Mouse (Mus musculus): ENCODE measurements around the gene Sephs1. TPM values are rescaled to one million over a fixed set of nuclear protein-coding genes. Genes with fewer than 3 reads are reported as not detected.

The Sephs1 gene
- polyA plus RNA-seq, 1 experiment = 27.2 TPM

- Histone ChIP-seq H3K27ac (ENCODE audit: insufficient read depth, low read length) (no peak overlapping the region), H3K4me1 (ENCODE audit: control insufficient read depth, insufficient read depth, low read length) (no peaks in the 10 kb centered on the region), H3K4me3 (replicated peaks; ENCODE audit: insufficient read depth, low read depth, low read length) (no peak overlapping the region), H3K27me3 (ENCODE audit: control insufficient read depth, insufficient read depth, low read length) (no peaks in the 10 kb centered on the region)
- no peak for TF ChIP-seq CTCF (IDR thresholded peaks at IDR 0.05; ENCODE audit: borderline replicate concordance, insufficient read depth, low read depth, low read length)
- DNase-seq = no peak
- WGBS = 81% methylated on average over 12 of the region's 12 CpGs
These were observed 13.2 kb upstream of the Sephs1 start for GRCm38 (mm10) chr2:4868028-4868725.

- Histone ChIP-seq H3K4me3 (replicated peaks; ENCODE audit: insufficient read depth, low read depth, low read length) (no peak overlapping the region), H3K27ac (ENCODE audit: insufficient read depth, low read length) (no peak overlapping the region), H3K27me3 (ENCODE audit: control insufficient read depth, insufficient read depth, low read length) (no peaks in the 10 kb centered on the region), H3K4me1 (ENCODE audit: control insufficient read depth, insufficient read depth, low read length) (no peaks in the 10 kb centered on the region)
- DNase-seq = no peak
- WGBS = 69% methylated on average over 9 of the region's 9 CpGs
- TF ChIP-seq POLR2A (IDR thresholded peaks at IDR 0.05; ENCODE audit: borderline replicate concordance, insufficient read depth, low read length) = no peak
- TF ChIP-seq CTCF (IDR thresholded peaks at IDR 0.05; ENCODE audit: borderline replicate concordance, insufficient read depth, low read depth, low read length) = 0 out of 2 replicates have a peak, but pooled peaks have one; percentile 2
These were observed 8.6 kb upstream of the Sephs1 start for GRCm38 (mm10) chr2:4872740-4873139.

- H3K27me3 ChIP-seq (ENCODE audit: control insufficient read depth, insufficient read depth, low read length) = no peaks in the 10 kb centered on the region
- DNase-seq = no peak
- WGBS = 68% methylated on average over 6 of the region's 6 CpGs
- no peak overlapping the region for H3K4me3 ChIP-seq (replicated peaks; ENCODE audit: insufficient read depth, low read depth, low read length)
- TF ChIP-seq CTCF (IDR thresholded peaks at IDR 0.05; ENCODE audit: borderline replicate concordance, insufficient read depth, low read depth, low read length) = no peak
- no peak for TF ChIP-seq POLR2A (IDR thresholded peaks at IDR 0.05; ENCODE audit: borderline replicate concordance, insufficient read depth, low read length)
- H3K27ac ChIP-seq (ENCODE audit: insufficient read depth, low read length) = no peak overlapping the region
- H3K4me1 ChIP-seq (ENCODE audit: control insufficient read depth, insufficient read depth, low read length) = no peaks in the 10 kb centered on the region; the same call in 1 of the 2 replicates
These were observed 8.0 kb upstream of the Sephs1 start for GRCm38 (mm10) chr2:4873331-4873730.

- 77% methylated on average over 1 of the region's 1 CpGs for WGBS
- DNase-seq = no peak
- Histone ChIP-seq H3K27ac (ENCODE audit: insufficient read depth, low read length) (no peak overlapping the region), H3K27me3 (ENCODE audit: control insufficient read depth, insufficient read depth, low read length) (no peaks in the 10 kb centered on the region), H3K4me1 (ENCODE audit: control insufficient read depth, insufficient read depth, low read length) (no peaks in the 10 kb centered on the region; the same call in 1 of the 2 replicates), H3K4me3 (replicated peaks; ENCODE audit: insufficient read depth, low read depth, low read length) (no peak overlapping the region)
- no peak for TF ChIP-seq POLR2A (IDR thresholded peaks at IDR 0.05; ENCODE audit: borderline replicate concordance, insufficient read depth, low read length)
- no peak for TF ChIP-seq CTCF (IDR thresholded peaks at IDR 0.05; ENCODE audit: borderline replicate concordance, insufficient read depth, low read depth, low read length)
These were observed 6.3 kb upstream of the Sephs1 start for GRCm38 (mm10) chr2:4875090-4875489.

- Histone ChIP-seq H3K27ac (ENCODE audit: insufficient read depth, low read length) (no peak overlapping the region), H3K4me1 (ENCODE audit: control insufficient read depth, insufficient read depth, low read length) (peaks cover 3% of the 10 kb centered on the region; the same call in 1 of the 2 replicates), H3K4me3 (replicated peaks; ENCODE audit: insufficient read depth, low read depth, low read length) (no peak overlapping the region), H3K27me3 (ENCODE audit: control insufficient read depth, insufficient read depth, low read length) (no peaks in the 10 kb centered on the region)
- WGBS = 56% methylated on average over 3 of the region's 3 CpGs
- TF ChIP-seq CTCF (IDR thresholded peaks at IDR 0.05; ENCODE audit: borderline replicate concordance, insufficient read depth, low read depth, low read length) = no peak
- no peak for TF ChIP-seq POLR2A (IDR thresholded peaks at IDR 0.05; ENCODE audit: borderline replicate concordance, insufficient read depth, low read length)
- no peak for DNase-seq
These were observed 5.2 kb upstream of the Sephs1 start for GRCm38 (mm10) chr2:4876131-4876530.

- Histone ChIP-seq H3K4me3 (replicated peaks; ENCODE audit: insufficient read depth, low read depth, low read length) (peak overlapping the region; percentile 99), H3K27me3 (ENCODE audit: control insufficient read depth, insufficient read depth, low read length) (no peaks in the 10 kb centered on the region), H3K4me1 (ENCODE audit: control insufficient read depth, insufficient read depth, low read length) (peaks cover 7% of the 10 kb centered on the region), H3K27ac (ENCODE audit: insufficient read depth, low read length) (peak overlapping the region; percentile 34; the same call in 1 of the 2 replicates)
- no peak for TF ChIP-seq POLR2A (IDR thresholded peaks at IDR 0.05; ENCODE audit: borderline replicate concordance, insufficient read depth, low read length)
- no peak for TF ChIP-seq CTCF (IDR thresholded peaks at IDR 0.05; ENCODE audit: borderline replicate concordance, insufficient read depth, low read depth, low read length)
- DNase-seq = peak; percentile 45 to 56
- WGBS = 1% methylated on average over 20 of the region's 20 CpGs
These were observed 521 bp upstream of the Sephs1 start for GRCm38 (mm10) chr2:4880737-4881349.

- peak; percentile 76 to 88 for DNase-seq
- Histone ChIP-seq H3K27me3 (ENCODE audit: control insufficient read depth, insufficient read depth, low read length) (no peaks in the 10 kb centered on the region), H3K4me1 (ENCODE audit: control insufficient read depth, insufficient read depth, low read length) (peaks cover 7% of the 10 kb centered on the region), H3K4me3 (replicated peaks; ENCODE audit: insufficient read depth, low read depth, low read length) (peak overlapping the region; percentile 99), H3K27ac (ENCODE audit: insufficient read depth, low read length) (peak overlapping the region; percentile 97)
- no peak for TF ChIP-seq POLR2A (IDR thresholded peaks at IDR 0.05; ENCODE audit: borderline replicate concordance, insufficient read depth, low read length)
- no peak for TF ChIP-seq CTCF (IDR thresholded peaks at IDR 0.05; ENCODE audit: borderline replicate concordance, insufficient read depth, low read depth, low read length)
- WGBS = under 1% methylated on average over 60 of the region's 63 CpGs
These were observed 956 bp downstream of the Sephs1 start for GRCm38 (mm10) chr2:4882249-4882791.
